Mouse (Mus musculus): ENCODE data around the gene Paqr6.

DNA sequence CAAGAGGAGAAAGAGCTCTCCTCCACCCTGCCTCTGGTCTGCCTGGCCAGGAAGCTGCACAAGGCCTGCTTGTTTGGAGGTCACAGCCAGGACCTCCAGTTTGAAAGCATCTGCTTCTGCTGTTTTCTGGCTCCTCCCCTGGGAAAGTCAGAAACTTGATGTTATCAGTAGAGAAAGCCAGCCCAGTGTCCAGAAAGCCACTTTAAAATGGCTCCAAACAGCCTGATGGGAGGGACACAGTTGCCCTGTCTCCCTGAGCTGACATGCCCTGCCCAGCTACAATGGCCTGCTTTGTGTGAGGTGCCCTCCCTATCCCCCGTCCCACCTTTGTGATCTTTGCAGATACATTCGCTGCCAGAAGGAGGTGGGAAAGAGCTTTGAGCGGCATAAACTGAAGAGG, 4.4 kb upstream of the Paqr6 start:
- TF ChIP-seq HCFC1 (IDR thresholded peaks at IDR 0.05; ENCODE audit: borderline replicate concordance, insufficient read depth, low read length) = no peak
- TF ChIP-seq MAFK (IDR thresholded peaks at IDR 0.05; ENCODE audit: insufficient read depth, low read depth, low read length) = no peak
- TF ChIP-seq ZNF384 (IDR thresholded peaks at IDR 0.05; ENCODE audit: low read depth, low read length) = no peak
- no peak for TF ChIP-seq CHD2 (IDR thresholded peaks at IDR 0.05; ENCODE audit: low read depth, low read length)
- no peak for TF ChIP-seq ZC3H11A (IDR thresholded peaks at IDR 0.05; ENCODE audit: borderline replicate concordance, low read depth, low read length)

Measured in ES-E14 (cell line).